Mouse (Mus musculus): ENCODE measurements around the gene Gm28051.

- no peak for TF ChIP-seq FLI1 (IDR thresholded peaks at IDR 0.05; ENCODE audit: low read length)
- TF ChIP-seq GATA1 (IDR thresholded peaks at IDR 0.05; ENCODE audit: borderline replicate concordance, low read length): no peak
These were observed 53.6 kb downstream of the Gm28051 start for GRCm38 (mm10) chr12:102703921-102704408.
